Mouse (Mus musculus) hindbrain, embryonic 14.5 days (tissue): ENCODE measurements at regions not wholly inside any gene's neighbourhood (a gene's known extent, or its start where the extent isn't known, plus 50 kb on each side); places are given as distances from the start of the nearest gene placed in this dataset.
A peak's percentile ranks its signal among the peaks of the same experiment; 100 is the strongest.

Experiments
- ATAC-seq: fragments of 200-750 bp; cut with Nextera tagmentation; 2 replicates; pipeline ENCODE4 v1.8.0; 2017; ENCODE audit warnings: moderate number of reproducible peaks, mild to moderate bottlenecking, moderate TSS enrichment, moderate library complexity; ENCODE audit not compliant: low FRiP score
- DNase-seq: peaks from one replicate; pipeline ENCODE4 v3.0.0-alpha.2; 2015; ENCODE audit warnings: low spot score
- H3K27ac ChIP-seq: fragments of 300-500 bp; sonication (generic); 2 replicates; pipeline ENCODE4 v1.5.1; 2014; ENCODE audit warnings: mild to moderate bottlenecking, moderate library complexity
- H3K27me3 ChIP-seq: fragments of 300-500 bp; sonication (generic); 2 replicates; pipeline ENCODE4 v1.6.1; 2014; ENCODE audit warnings: mild to moderate bottlenecking, low read length, mixed read lengths; ENCODE audit not compliant: control insufficient read depth, insufficient read depth
- H3K36me3 ChIP-seq: fragments of 300-500 bp; sonication (generic); replicated peaks from 2 replicates; pipeline ENCODE4 v1.6.1; 2014; ENCODE audit not compliant: control insufficient read depth, insufficient read depth
- H3K4me1 ChIP-seq: fragments of 300-500 bp; sonication (generic); replicated peaks from 2 replicates; pipeline ENCODE4 v1.6.1; 2014; ENCODE audit warnings: antibody characterized with exemption, low read length, mixed read lengths; ENCODE audit not compliant: control insufficient read depth, insufficient read depth
- H3K4me2 ChIP-seq: fragments of 300-500 bp; sonication (generic); replicated peaks from 2 replicates; pipeline ENCODE4 v1.6.1; 2014; ENCODE audit warnings: mild to moderate bottlenecking, moderate library complexity
- H3K4me3 ChIP-seq: fragments of 300-500 bp; sonication (generic); replicated peaks from 2 replicates; pipeline ENCODE4 v1.5.1; 2014; ENCODE audit warnings: mild to moderate bottlenecking, low read length
- H3K9ac ChIP-seq: fragments of 300-500 bp; sonication (generic); 2 replicates; pipeline ENCODE4 v1.6.1; 2014
- H3K9me3 ChIP-seq: fragments of 300-500 bp; sonication (generic); 2 replicates; pipeline ENCODE4 v1.6.1; 2016; ENCODE audit warnings: low read length; ENCODE audit not compliant: control insufficient read depth
- WGBS: fragments of 180-500 bp; shearing (Covaris S2); extraction: QIAGEN DNeasy Blood & Tissue Kit; methylation state at CpG from one replicate; pipeline ENCODE4 v1.1.7; 2014; 5-methylcytosine and 5-hydroxymethylcytosine counted together

GRCm38 (mm10) chr15:49335523-49336040 lies 4549.1 kb upstream of the Gm7489 start:
- Histone ChIP-seq H3K9me3 (no peaks in the 10 kb centered on the region), H3K9ac (no peak overlapping the region), H3K27me3 (no peaks in the 10 kb centered on the region), H3K4me2 (no peak overlapping the region), H3K36me3 (no peaks in the 10 kb centered on the region), H3K27ac (no peak overlapping the region), H3K4me1 (no peaks in the 10 kb centered on the region), H3K4me3 (no peak overlapping the region)
- no peak for DNase-seq
- 85% methylated on average over 2 of the region's 2 CpGs for WGBS
- ATAC-seq = no peak

DNA sequence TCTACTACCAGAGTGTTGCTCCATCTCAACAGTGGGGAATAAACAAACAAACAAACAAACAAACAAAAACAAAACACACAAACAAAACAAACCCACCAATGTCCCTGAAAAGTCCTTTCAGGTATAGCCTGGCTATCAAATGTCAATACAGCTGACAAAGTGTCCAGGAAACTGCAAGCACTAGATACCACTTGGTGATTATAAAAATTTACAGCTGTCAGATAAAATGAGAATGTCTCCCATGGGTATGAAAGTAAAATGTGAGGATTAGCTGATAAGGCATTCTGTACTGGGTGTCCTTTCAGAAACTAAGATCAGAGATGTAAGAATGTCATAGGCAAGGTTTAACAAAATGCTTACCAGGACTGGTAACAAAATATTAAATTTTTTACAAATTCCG lies 4537.7 kb upstream of the Gm7489 start:
- ATAC-seq = no peak
- H3K4me1 ChIP-seq = no peaks in the 10 kb centered on the region
- no peak overlapping the region for H3K27ac ChIP-seq
- no peak for DNase-seq
- no peak overlapping the region for H3K4me3 ChIP-seq
- H3K27me3 ChIP-seq = no peaks in the 10 kb centered on the region
- 94% methylated on average over 1 of the region's 1 CpGs for WGBS
- no peaks in the 10 kb centered on the region for H3K9me3 ChIP-seq
- no peak overlapping the region for H3K4me2 ChIP-seq
- H3K9ac ChIP-seq = no peak overlapping the region
- no peaks in the 10 kb centered on the region for H3K36me3 ChIP-seq

GRCm38 (mm10) chr15:49356107-49356506 lies 4528.6 kb upstream of the Gm7489 start:
- Histone ChIP-seq H3K4me1 (no peaks in the 10 kb centered on the region), H3K9ac (no peak overlapping the region), H3K4me2 (no peak overlapping the region), H3K4me3 (no peak overlapping the region), H3K27ac (no peak overlapping the region), H3K9me3 (no peaks in the 10 kb centered on the region), H3K27me3 (no peaks in the 10 kb centered on the region), H3K36me3 (no peaks in the 10 kb centered on the region)
- 82% methylated on average over 2 of the region's 2 CpGs for WGBS
- DNase-seq = no peak
- no peak for ATAC-seq

- H3K4me3 ChIP-seq = no peak overlapping the region
- WGBS = 51% methylated on average over 1 of the region's 1 CpGs
- no peak overlapping the region for H3K9ac ChIP-seq
- no peak overlapping the region for H3K27ac ChIP-seq
- H3K27me3 ChIP-seq = no peaks in the 10 kb centered on the region
- ATAC-seq = no peak
- no peaks in the 10 kb centered on the region for H3K9me3 ChIP-seq
- no peak overlapping the region for H3K4me2 ChIP-seq
- H3K4me1 ChIP-seq = no peaks in the 10 kb centered on the region
- H3K36me3 ChIP-seq = no peaks in the 10 kb centered on the region
- peak; percentile 34 for DNase-seq
Observed at GRCm38 (mm10) chr15:49395966-49396365, 4488.7 kb upstream of the Gm7489 start.

DNA sequence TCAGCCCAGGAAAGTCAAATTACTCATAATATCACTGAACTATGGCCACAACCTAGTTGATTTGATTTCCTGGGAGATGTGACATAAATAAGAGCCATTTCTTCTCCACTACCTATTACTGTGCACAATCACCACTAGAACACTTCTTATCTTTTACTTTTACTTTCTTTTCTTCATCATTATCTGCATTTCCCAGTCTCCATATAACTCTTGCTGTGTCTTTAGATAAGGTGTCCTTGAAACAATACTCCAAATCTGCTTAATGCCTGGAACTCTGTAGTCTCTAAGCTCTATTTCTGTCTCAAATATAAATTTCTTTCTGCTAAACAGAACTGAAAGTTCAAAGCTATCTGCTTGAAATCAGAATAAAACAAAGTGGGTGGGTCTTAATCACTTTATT lies 4471.0 kb upstream of the Gm7489 start:
- ATAC-seq = no peak
- Histone ChIP-seq H3K27me3 (no peaks in the 10 kb centered on the region), H3K4me1 (no peaks in the 10 kb centered on the region), H3K27ac (no peak overlapping the region), H3K9me3 (no peaks in the 10 kb centered on the region), H3K4me2 (no peak overlapping the region), H3K9ac (no peak overlapping the region), H3K4me3 (no peak overlapping the region), H3K36me3 (no peaks in the 10 kb centered on the region)
- DNase-seq = no peak

- DNase-seq (no peak), ATAC-seq (no peak)
- H3K36me3 ChIP-seq = no peaks in the 10 kb centered on the region
- no peak overlapping the region for H3K27ac ChIP-seq
- no peaks in the 10 kb centered on the region for H3K9me3 ChIP-seq
- no peak overlapping the region for H3K9ac ChIP-seq
- no peak overlapping the region for H3K4me3 ChIP-seq
- no peak overlapping the region for H3K4me2 ChIP-seq
- H3K27me3 ChIP-seq = no peaks in the 10 kb centered on the region
- no peaks in the 10 kb centered on the region for H3K4me1 ChIP-seq
Observed at GRCm38 (mm10) chr15:49451310-49451709, 4433.4 kb upstream of the Gm7489 start.

DNA sequence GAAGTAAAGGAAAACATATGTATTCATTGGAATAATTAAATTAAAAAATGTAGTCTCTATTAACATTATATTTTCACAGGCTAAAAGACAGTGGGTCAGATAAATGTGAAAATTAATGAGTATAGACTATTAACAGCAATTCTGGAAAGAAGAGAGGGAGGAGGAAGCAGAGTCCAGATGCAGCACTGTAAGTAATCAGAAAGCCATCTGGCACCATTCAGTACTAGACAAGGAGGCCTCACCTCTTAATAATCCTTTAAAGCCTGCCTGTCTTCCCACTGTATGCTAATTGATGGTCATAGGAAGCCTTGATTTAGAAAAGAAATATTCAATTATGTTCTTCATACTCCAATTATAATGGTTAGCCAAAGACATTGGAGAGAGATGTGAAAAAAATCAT lies 4400.1 kb upstream of the Gm7489 start:
- no peak overlapping the region for H3K4me2 ChIP-seq
- H3K4me3 ChIP-seq = no peak overlapping the region
- no peak overlapping the region for H3K9ac ChIP-seq
- H3K9me3 ChIP-seq = 0 out of 2 replicates have a peak, but pooled peaks cover 6% of the 10 kb centered on the region
- no peaks in the 10 kb centered on the region for H3K27me3 ChIP-seq
- ATAC-seq (no peak), DNase-seq (no peak)
- H3K4me1 ChIP-seq = no peaks in the 10 kb centered on the region
- H3K27ac ChIP-seq = no peak overlapping the region
- H3K36me3 ChIP-seq = no peaks in the 10 kb centered on the region

DNA sequence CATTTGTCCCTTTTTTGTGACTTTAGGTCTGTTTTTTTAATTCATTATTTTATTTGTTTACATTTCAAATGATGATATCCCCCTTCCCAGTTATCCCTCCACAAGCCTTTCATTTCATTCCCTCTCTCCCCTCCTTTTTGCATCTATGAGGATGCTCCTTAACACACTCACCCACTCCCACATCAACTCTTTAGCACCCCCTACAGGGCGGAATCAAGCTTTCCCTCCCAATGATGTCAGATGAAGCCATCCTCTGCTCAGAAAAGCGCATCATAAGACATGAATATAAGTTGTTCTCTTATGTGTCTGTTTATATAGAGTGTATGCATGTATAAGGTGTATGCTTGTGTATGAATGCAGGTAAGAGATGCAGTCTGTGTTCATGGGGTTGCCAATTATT lies 4391.9 kb upstream of the Gm7489 start:
- Histone ChIP-seq H3K27me3 (no peaks in the 10 kb centered on the region), H3K27ac (no peak overlapping the region), H3K4me1 (no peaks in the 10 kb centered on the region), H3K4me2 (no peak overlapping the region), H3K4me3 (no peak overlapping the region), H3K36me3 (no peaks in the 10 kb centered on the region), H3K9ac (no peak overlapping the region), H3K9me3 (0 out of 2 replicates have a peak, but pooled peaks cover 5% of the 10 kb centered on the region)
- WGBS = 50% methylated on average over 2 of the region's 2 CpGs
- no peak for DNase-seq
- ATAC-seq = no peak

DNA sequence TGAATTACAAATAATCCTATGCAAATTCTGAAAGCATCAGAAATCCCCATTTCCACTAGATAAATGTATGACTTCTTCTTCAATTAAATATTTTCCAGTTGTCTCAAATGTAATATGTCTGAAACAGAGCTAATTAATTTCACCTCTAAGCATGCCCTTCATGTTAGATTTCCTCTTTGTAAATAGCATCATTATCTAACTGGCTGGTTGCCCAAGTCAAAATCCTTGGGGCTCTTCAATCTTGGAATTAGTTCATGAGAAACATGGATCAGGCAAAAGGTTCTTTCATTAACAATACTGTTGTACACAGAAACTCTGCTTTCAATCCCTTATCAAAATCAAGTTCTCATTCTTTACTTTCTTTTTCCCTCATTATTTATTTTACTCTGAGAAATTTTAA lies 4382.9 kb upstream of the Gm7489 start:
- no peak for ATAC-seq
- no peaks in the 10 kb centered on the region for H3K27me3 ChIP-seq
- H3K4me1 ChIP-seq = no peaks in the 10 kb centered on the region
- no peak overlapping the region for H3K4me2 ChIP-seq
- no peak overlapping the region for H3K4me3 ChIP-seq
- DNase-seq = no peak
- H3K9ac ChIP-seq = no peak overlapping the region
- H3K9me3 ChIP-seq = no peaks in the 10 kb centered on the region
- H3K36me3 ChIP-seq = no peaks in the 10 kb centered on the region
- H3K27ac ChIP-seq = no peak overlapping the region
